Mouse (Mus musculus) heart, embryonic 12.5 days (tissue): ENCODE data around the gene Cep41. TPM values are rescaled to one million over a fixed set of nuclear protein-coding genes. Genes with fewer than 3 reads are reported as not detected.
A peak's percentile ranks its signal among the peaks of the same experiment; 100 is the strongest.

Experiments used
- ATAC-seq: fragments of 200-750 bp; cut with Nextera tagmentation; 2 replicates; pipeline ENCODE4 v1.8.0; 2017; ENCODE audit warnings: moderate TSS enrichment, moderate library complexity; ENCODE audit not compliant: insufficient number of reproducible peaks, low FRiP score
- H3K27ac ChIP-seq: fragments of 300-500 bp; sonication (generic); 2 replicates; pipeline ENCODE4 v1.5.1; 2016; ENCODE audit warnings: mild to moderate bottlenecking, moderate library complexity; ENCODE audit not compliant: poor library complexity, severe bottlenecking
- H3K27me3 ChIP-seq: fragments of 300-500 bp; sonication (generic); replicated peaks from 2 replicates; pipeline ENCODE4 v1.6.1; 2016; ENCODE audit warnings: mild to moderate bottlenecking, moderate library complexity
- H3K36me3 ChIP-seq: fragments of 300-500 bp; sonication (generic); 2 replicates; pipeline ENCODE4 v1.6.1; 2016; ENCODE audit warnings: mild to moderate bottlenecking, moderate library complexity
- H3K4me1 ChIP-seq: fragments of 300-500 bp; sonication (generic); replicated peaks from 2 replicates; pipeline ENCODE4 v1.6.1; 2016; ENCODE audit warnings: mild to moderate bottlenecking
- H3K4me2 ChIP-seq: fragments of 300-500 bp; sonication (generic); 2 replicates; pipeline ENCODE4 v1.6.1; 2016; ENCODE audit warnings: mild to moderate bottlenecking, moderate library complexity
- H3K4me3 ChIP-seq: fragments of 300-500 bp; sonication (generic); 2 replicates; pipeline ENCODE4 v1.5.1; 2016; ENCODE audit warnings: mild to moderate bottlenecking
- H3K9ac ChIP-seq: fragments of 300-500 bp; sonication (generic); 2 replicates; pipeline ENCODE4 v1.6.1; 2016; ENCODE audit warnings: mild to moderate bottlenecking, moderate library complexity
- H3K9me3 ChIP-seq: fragments of 300-500 bp; sonication (generic); replicated peaks from 2 replicates; pipeline ENCODE4 v1.6.1; 2016; ENCODE audit warnings: mild to moderate bottlenecking, moderate library complexity
- WGBS: fragments of 180-500 bp; shearing (Covaris S2); methylation state at CpG from one replicate; pipeline ENCODE4 v1.1.7; 2016; 5-methylcytosine and 5-hydroxymethylcytosine counted together
- polyA plus RNA-seq: library from polyadenylated mRNA; unstranded; fragments of >200 nt; fragmentation: Nextera tagmentation; extraction: Ambion mirVana; gene quantifications from 2 replicates; pipeline ENCODE4 v1.2.1, GENCODE M21; 2016

The Cep41 gene
- 11.9 TPM in 2 replicates for polyA plus RNA-seq

DNA sequence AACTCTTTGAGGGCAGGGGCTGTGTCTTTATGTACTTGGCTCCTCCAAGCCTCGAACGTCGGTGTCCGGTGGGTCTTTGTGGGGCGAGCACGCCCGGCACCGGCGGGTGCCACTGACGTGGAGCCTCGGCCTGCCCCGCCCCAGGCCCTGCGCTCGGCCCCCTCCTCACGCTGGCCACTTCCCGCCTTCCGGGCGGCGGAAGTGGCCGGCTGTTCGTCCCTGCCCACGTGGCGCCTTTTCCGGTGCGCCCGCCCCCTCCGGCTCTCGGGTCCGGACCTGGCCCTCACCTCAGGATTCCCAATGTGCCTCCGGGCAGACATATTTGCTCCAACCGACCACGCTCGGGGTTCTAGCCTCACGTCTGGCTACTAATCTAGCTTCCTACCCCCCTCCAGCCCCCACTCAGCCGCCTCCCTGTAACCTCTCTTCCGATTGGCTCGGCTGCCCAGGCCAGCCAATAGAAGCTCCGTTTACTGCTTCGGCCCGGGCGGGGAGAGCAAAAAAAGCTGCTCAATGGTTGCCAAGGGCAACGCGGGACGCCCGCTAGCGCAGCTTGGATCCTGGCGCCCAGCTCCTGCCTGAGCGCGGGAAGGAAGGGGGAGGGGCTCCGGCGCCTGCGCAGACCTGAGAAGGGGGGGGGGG lies at the start of gene Cep41:
Cep41 (minus strand) TSS at position 400 of the 642 bp plus-strand sequence.
- WGBS: under 1% methylated on average over 52 of the region's 52 CpGs
- Histone ChIP-seq H3K4me1 (peaks cover 12% of the 10 kb centered on the region), H3K36me3 (no peaks in the 10 kb centered on the region), H3K4me2 (peak within 1 kb of the TSS; percentile 70), H3K4me3 (peak within 1 kb of the TSS; percentile 64), H3K9me3 (no peaks in the 10 kb centered on the region), H3K27me3 (no peaks in the 10 kb centered on the region), H3K9ac (peak within 1 kb of the TSS; percentile 78), H3K27ac (peak within 1 kb of the TSS; percentile 91)
- peak; percentile 97 for ATAC-seq

DNA sequence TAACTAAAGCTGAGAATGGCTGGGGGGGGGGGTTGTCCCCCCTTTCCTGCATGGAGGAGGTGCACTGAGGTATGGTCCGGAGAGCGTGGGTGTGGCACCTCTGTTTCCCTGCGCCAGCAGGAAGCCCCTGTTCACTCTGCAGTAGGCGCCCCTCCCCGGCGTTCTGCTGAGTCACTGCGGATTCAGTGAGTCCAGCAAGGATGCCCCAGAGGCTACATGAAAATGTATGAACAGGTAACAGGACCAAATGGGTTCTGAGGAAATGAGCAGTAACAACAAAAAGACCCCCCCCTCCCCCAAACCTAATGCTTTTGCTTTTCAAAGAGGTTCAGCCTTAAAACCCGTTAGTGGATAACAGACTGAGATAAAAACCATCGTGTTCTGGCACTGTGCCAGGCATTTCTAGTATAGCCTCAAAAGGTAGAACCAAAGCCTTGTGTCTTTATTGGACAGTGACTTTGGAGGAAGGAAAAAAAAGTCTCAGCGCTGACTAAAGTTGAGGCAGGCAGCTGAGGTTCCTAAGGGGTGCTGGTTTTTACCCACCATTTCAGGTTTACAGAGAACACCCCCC lies 45.7 kb upstream of the Cep41 start:
- Histone ChIP-seq H3K36me3 (peaks cover 39% of the 10 kb centered on the region), H3K4me2 (peak overlapping the region; percentile 61), H3K27ac (peak overlapping the region; percentile 72), H3K9ac (peak overlapping the region; percentile 73), H3K4me3 (peak overlapping the region; percentile 69), H3K27me3 (no peaks in the 10 kb centered on the region), H3K4me1 (0 out of 2 replicates have a peak, but pooled peaks cover 6% of the 10 kb centered on the region), H3K9me3 (peaks cover 53% of the 10 kb centered on the region)
- ATAC-seq: no peak
- 62% methylated on average over 10 of the region's 10 CpGs for WGBS

- 49% methylated on average over 20 of the region's 20 CpGs for WGBS
- peaks cover 32% of the 10 kb centered on the region for H3K36me3 ChIP-seq
- H3K4me1 ChIP-seq: 0 out of 2 replicates have a peak, but pooled peaks cover 7% of the 10 kb centered on the region
- peaks cover 53% of the 10 kb centered on the region for H3K9me3 ChIP-seq
- H3K4me2 ChIP-seq: peak overlapping the region; percentile 63
- no peaks in the 10 kb centered on the region for H3K27me3 ChIP-seq
- peak overlapping the region; percentile 86 for H3K9ac ChIP-seq
- peak overlapping the region; percentile 69 for H3K4me3 ChIP-seq
- H3K27ac ChIP-seq: peak overlapping the region; percentile 91
- ATAC-seq: no peak
Observed at GRCm38 (mm10) chr6:30738464-30739006, 45.0 kb upstream of the Cep41 start.

GRCm38 (mm10) chr6:30737548-30738463 lies 44.3 kb upstream of the Cep41 start:
- Histone ChIP-seq H3K4me1 (peaks cover 15% of the 10 kb centered on the region; the same call in 1 of the 2 replicates), H3K4me2 (peak overlapping the region; percentile 63), H3K9ac (peak overlapping the region; percentile 86), H3K27me3 (no peaks in the 10 kb centered on the region), H3K4me3 (peak overlapping the region; percentile 69), H3K9me3 (peaks cover 56% of the 10 kb centered on the region), H3K27ac (peak overlapping the region; percentile 91), H3K36me3 (peaks cover 25% of the 10 kb centered on the region)
- WGBS: 50% methylated on average over 66 of the region's 66 CpGs
- peak; percentile 76 for ATAC-seq

DNA sequence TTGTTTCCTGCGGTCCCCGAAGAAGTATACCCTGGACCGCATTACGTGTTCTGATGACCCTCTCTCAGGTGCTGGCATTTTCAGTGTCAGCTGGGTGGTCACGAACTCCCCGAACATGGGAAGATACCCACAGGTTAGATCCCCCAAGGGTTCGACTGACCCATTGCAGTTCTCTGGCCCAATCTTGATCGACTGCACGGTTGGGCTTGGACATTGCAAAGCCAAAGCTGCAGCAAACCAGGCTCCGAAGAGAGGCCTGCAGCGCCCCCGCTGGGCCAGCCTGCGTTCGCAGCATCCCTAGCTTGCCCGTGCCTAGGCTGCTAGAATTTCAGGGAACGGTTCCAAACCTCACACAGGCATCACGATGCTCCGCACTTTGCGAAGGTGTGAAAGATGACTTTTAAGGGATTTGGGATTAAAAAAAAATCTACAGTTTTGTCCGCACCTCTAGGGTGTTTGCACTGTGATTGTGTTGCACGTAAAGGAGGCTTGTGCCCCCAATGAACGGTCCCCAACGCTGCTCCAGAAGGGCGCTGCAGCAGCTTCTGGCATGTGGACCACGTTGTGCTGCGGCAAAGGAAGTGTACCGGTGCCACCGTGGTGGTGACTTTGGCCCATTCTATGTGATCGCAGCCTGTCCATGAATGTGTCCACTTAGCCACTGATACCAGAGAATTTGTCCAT lies 43.5 kb upstream of the Cep41 start:
- H3K9ac ChIP-seq: peak overlapping the region; percentile 45; the same call in 1 of the 2 replicates
- peak overlapping the region; percentile 69 for H3K4me3 ChIP-seq
- H3K4me2 ChIP-seq: peak overlapping the region; percentile 63
- H3K27ac ChIP-seq: peak overlapping the region; percentile 91
- peaks cover 60% of the 10 kb centered on the region for H3K9me3 ChIP-seq
- peaks cover 18% of the 10 kb centered on the region; the same call in 1 of the 2 replicates for H3K4me1 ChIP-seq
- no peaks in the 10 kb centered on the region for H3K27me3 ChIP-seq
- H3K36me3 ChIP-seq: peaks cover 18% of the 10 kb centered on the region
- ATAC-seq: peak; percentile 62
- WGBS: 49% methylated on average over 29 of the region's 29 CpGs

- H3K9ac ChIP-seq: no peak overlapping the region
- ATAC-seq: peak; percentile 8; the same call in 1 of the 2 replicates
- H3K4me2 ChIP-seq: peak overlapping the region; percentile 63
- peaks cover 60% of the 10 kb centered on the region for H3K9me3 ChIP-seq
- peaks cover 18% of the 10 kb centered on the region; the same call in 1 of the 2 replicates for H3K4me1 ChIP-seq
- H3K4me3 ChIP-seq: peak overlapping the region; percentile 69; the same call in 1 of the 2 replicates
- WGBS: 43% methylated on average over 13 of the region's 13 CpGs
- peak overlapping the region; percentile 73 for H3K27ac ChIP-seq
- peaks cover 15% of the 10 kb centered on the region for H3K36me3 ChIP-seq
- H3K27me3 ChIP-seq: no peaks in the 10 kb centered on the region
Observed at GRCm38 (mm10) chr6:30736372-30736762, 42.8 kb upstream of the Cep41 start.

- WGBS: 46% methylated on average over 15 of the region's 15 CpGs
- Histone ChIP-seq H3K9ac (peak overlapping the region; percentile 68), H3K4me3 (peak overlapping the region; percentile 18), H3K27ac (peak overlapping the region; percentile 76), H3K4me1 (peaks cover 18% of the 10 kb centered on the region; the same call in 1 of the 2 replicates), H3K36me3 (peaks cover 15% of the 10 kb centered on the region), H3K9me3 (peaks cover 60% of the 10 kb centered on the region), H3K27me3 (no peaks in the 10 kb centered on the region), H3K4me2 (peak overlapping the region; percentile 63)
- no peak for ATAC-seq
Observed at GRCm38 (mm10) chr6:30735728-30736371, 42.3 kb upstream of the Cep41 start.

- ATAC-seq: no peak
- Histone ChIP-seq H3K9me3 (peaks cover 54% of the 10 kb centered on the region), H3K4me2 (peak overlapping the region; percentile 54), H3K27me3 (no peaks in the 10 kb centered on the region), H3K9ac (peak overlapping the region; percentile 68), H3K4me1 (peaks cover 12% of the 10 kb centered on the region; the same call in 1 of the 2 replicates), H3K36me3 (peaks cover 8% of the 10 kb centered on the region), H3K27ac (peak overlapping the region; percentile 76), H3K4me3 (peak overlapping the region; percentile 18)
- WGBS: 56% methylated on average over 22 of the region's 22 CpGs
Observed at GRCm38 (mm10) chr6:30734988-30735727, 41.6 kb upstream of the Cep41 start.

DNA sequence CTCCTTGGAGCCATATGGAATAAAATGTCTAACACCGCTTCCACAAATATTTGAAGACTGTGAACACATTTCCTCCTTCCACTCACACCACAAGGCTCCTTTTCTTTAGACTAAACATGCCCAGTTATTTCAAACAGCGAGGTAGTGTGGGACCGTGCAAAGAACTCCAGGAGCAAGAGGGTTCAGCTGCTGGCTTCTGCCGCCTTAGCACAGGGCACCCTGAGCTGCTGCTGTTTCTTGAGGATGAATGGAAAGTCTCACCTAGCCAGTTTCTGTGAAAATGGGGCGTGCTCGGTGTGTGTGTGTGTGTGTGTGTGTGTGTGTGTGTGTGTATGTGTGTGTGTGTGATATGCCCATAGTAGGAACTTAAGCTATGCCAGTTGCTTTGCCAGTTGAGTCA lies 40.9 kb upstream of the Cep41 start:
- peaks cover 16% of the 10 kb centered on the region for H3K4me1 ChIP-seq
- ATAC-seq: no peak
- no peak overlapping the region for H3K4me3 ChIP-seq
- peak overlapping the region; percentile 9; the same call in 1 of the 2 replicates for H3K27ac ChIP-seq
- WGBS: 71% methylated on average over 6 of the region's 6 CpGs
- no peak overlapping the region for H3K9ac ChIP-seq
- peaks cover 5% of the 10 kb centered on the region; the same call in 1 of the 2 replicates for H3K36me3 ChIP-seq
- no peaks in the 10 kb centered on the region for H3K27me3 ChIP-seq
- peaks cover 48% of the 10 kb centered on the region for H3K9me3 ChIP-seq
- H3K4me2 ChIP-seq: 0 out of 2 replicates have a peak overlapping the region, but pooled peaks have one; percentile 0
